ENCODE assay signal across 8 mouse cellular contexts in the genomic region with DNA sequence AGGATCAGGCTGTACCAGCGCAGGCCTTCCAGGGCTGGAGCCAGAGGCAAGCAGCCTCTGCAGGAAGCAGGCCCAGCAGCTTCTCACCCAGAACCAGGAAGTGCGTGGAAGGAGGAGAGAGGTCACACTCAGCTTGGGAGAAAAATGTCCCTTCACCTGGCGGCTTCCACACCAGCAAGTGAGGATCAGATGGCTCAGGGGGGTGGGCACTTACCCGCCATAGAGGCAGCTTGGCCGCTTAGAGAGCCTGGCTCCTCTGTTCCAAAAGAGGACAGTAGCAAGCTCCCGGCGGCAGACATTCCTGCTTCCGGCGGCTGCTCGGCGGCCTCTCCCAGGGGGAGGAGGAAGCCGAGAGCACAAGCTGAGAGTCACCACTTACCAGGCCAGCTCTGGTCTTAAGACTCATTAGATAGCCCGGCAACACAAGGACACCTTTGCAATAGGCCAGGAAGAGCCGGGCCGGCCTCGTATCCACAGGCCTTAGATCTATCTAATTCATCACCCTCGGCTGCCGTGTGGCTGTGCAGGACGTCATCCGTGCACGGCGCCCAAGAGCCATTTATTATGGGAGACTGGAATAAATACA. TPM values are rescaled to one million over a fixed set of nuclear protein-coding genes. Genes with fewer than 3 reads are reported as not detected.
DNase-seq lines count a peak whose midpoint lies in the region; ATAC-seq and TF ChIP-seq lines count a peak whose summit lies in the region.

No protein-coding gene starts in this region.

- H3K27ac ChIP-seq in thymus, adult 2 months (ENCODE audit: control insufficient read depth, insufficient read depth, low read length), result peak overlapping the region; percentile 49
- peak overlapping the region; percentile 84 for H3K27ac ChIP-seq in neural tube, embryonic 15.5 days (replicated peaks)

- H3K4me2 ChIP-seq in neural tube, embryonic 15.5 days, result peak overlapping the region; percentile 50

- H3K4me1 ChIP-seq in thymus, adult 2 months (replicated peaks; ENCODE audit: control insufficient read depth, insufficient read depth, low read length), result peaks cover 70% of the 10 kb centered on the region
- H3K4me1 ChIP-seq in neural tube, embryonic 15.5 days, result peaks cover 81% of the 10 kb centered on the region

- 75% methylated on average over 22 of the region's 22 CpGs for WGBS in thymus, adult 2 months
- 1% methylated on average over 22 of the region's 22 CpGs for WGBS in neural tube, embryonic 15.5 days

- no peaks in the 10 kb centered on the region for H3K9me3 ChIP-seq in neural tube, embryonic 15.5 days (replicated peaks)

- TF ChIP-seq POLR2A in thymus, adult 2 months (IDR thresholded peaks at IDR 0.05; ENCODE audit: control insufficient read depth, extremely low read depth, insufficient read depth, low read length, poor library complexity), result no peak

- peak; percentile 23 for DNase-seq in thymus, adult 2 months
- DNase-seq in thymus, postnatal 25 days, result no peak
- DNase-seq in cerebellum, postnatal 36 days, result peak; percentile 55 to 64
- DNase-seq in heart, adult 11 months, result peak; percentile 98
- peak; percentile 76 for DNase-seq in kidney, adult 11 months
- peak; percentile 69 for DNase-seq in lung, adult 18-20 months
- no peak for DNase-seq in left cerebral cortex, adult 9 months (ENCODE audit: low spot score in 2 of 2)

- no peak for ATAC-seq in neural tube, embryonic 15.5 days (ENCODE audit: low FRiP score)

- no peak for TF ChIP-seq CTCF in thymus, adult 2 months (IDR thresholded peaks at IDR 0.05; ENCODE audit: borderline replicate concordance, control insufficient read depth, extremely low read depth, insufficient read depth, low read length, poor library complexity)

- H3K9ac ChIP-seq in neural tube, embryonic 15.5 days (replicated peaks), result peak overlapping the region; percentile 40

- H3K27me3 ChIP-seq in thymus, adult 2 months (ENCODE audit: control insufficient read depth, insufficient read depth, low read length), result no peaks in the 10 kb centered on the region
- no peaks in the 10 kb centered on the region for H3K27me3 ChIP-seq in neural tube, embryonic 15.5 days (replicated peaks)

- H3K36me3 ChIP-seq in thymus, adult 2 months (ENCODE audit: control insufficient read depth, insufficient read depth, low read length), result no peaks in the 10 kb centered on the region
- H3K36me3 ChIP-seq in neural tube, embryonic 15.5 days, result no peaks in the 10 kb centered on the region

- no peak overlapping the region for H3K4me3 ChIP-seq in thymus, adult 2 months (ENCODE audit: control insufficient read depth, insufficient read depth, low read length)
- H3K4me3 ChIP-seq in neural tube, embryonic 15.5 days (replicated peaks), result 0 out of 2 replicates have a peak overlapping the region, but pooled peaks have one; percentile 2

RNA-seq across cellular contexts. Expression of gene Zmynd8, which starts 40.9 kb away (rescaled TPM):
- polyA plus RNA-seq in thymus, adult 2 months (2012; rRNA removed), result 30.3 and 30.9 TPM in 2 replicates
- 79.3 and 79.5 TPM in 2 replicates for polyA plus RNA-seq in neural tube, embryonic 15.5 days (2015; fragmentation: Nextera tagmentation; extraction: Ambion mirVana)

Comparison
In these comparisons a context has a peak if more than half of its experiments do, and no peak if none do; other contexts are left out.
1. DNase-seq: peak in thymus, adult 2 months (single experiment), cerebellum, postnatal 36 days (2 of 2), heart, adult 11 months (single experiment), kidney, adult 11 months (single experiment) and lung, adult 18-20 months (2 of 2); none in thymus, postnatal 25 days (single experiment) and left cerebral cortex, adult 9 months (0 of 2).